Mouse (Mus musculus): ENCODE data around the gene Omd. TPM values are rescaled to one million over a fixed set of nuclear protein-coding genes. Genes with fewer than 3 reads are reported as not detected.

Gene Omd
- polyA plus RNA-seq, 1 experiment from 2014 or later, result 0.24 TPM

GRCm38 (mm10) chr13:49554519-49554918 is 27.7 kb upstream of the Omd start:
- H3K9ac ChIP-seq (ENCODE audit: low read length), result no peak overlapping the region
- no peak overlapping the region for H3K27ac ChIP-seq (ENCODE audit: low read depth, low read length)
- no peak overlapping the region for H3K4me3 ChIP-seq (ENCODE audit: low read depth, low read length)
- ATAC-seq (ENCODE audit: insufficient read depth, low FRiP score, low TSS enrichment), result no peak
- no peaks in the 10 kb centered on the region for H3K27me3 ChIP-seq (ENCODE audit: control insufficient read depth, insufficient read depth, low read length)
- H3K4me2 ChIP-seq (ENCODE audit: low read depth), result no peak overlapping the region
- 83% methylated on average over 5 of the region's 5 CpGs for WGBS
- DNase-seq (ENCODE audit: low spot score), result no peak
- no peaks in the 10 kb centered on the region for H3K36me3 ChIP-seq (ENCODE audit: control insufficient read depth, insufficient read depth, low read length)
- no peaks in the 10 kb centered on the region for H3K9me3 ChIP-seq (ENCODE audit: control insufficient read depth, low read length)
- no peaks in the 10 kb centered on the region for H3K4me1 ChIP-seq (ENCODE audit: control insufficient read depth, insufficient read depth, low read length)

GRCm38 (mm10) chr13:49556203-49556602 is 26.1 kb upstream of the Omd start:
- Histone ChIP-seq H3K4me3 (ENCODE audit: low read depth, low read length) (no peak overlapping the region), H3K9me3 (ENCODE audit: control insufficient read depth, low read length) (no peaks in the 10 kb centered on the region), H3K9ac (ENCODE audit: low read length) (no peak overlapping the region), H3K4me1 (ENCODE audit: control insufficient read depth, insufficient read depth, low read length) (no peaks in the 10 kb centered on the region), H3K27me3 (ENCODE audit: control insufficient read depth, insufficient read depth, low read length) (no peaks in the 10 kb centered on the region), H3K27ac (ENCODE audit: low read depth, low read length) (no peak overlapping the region), H3K4me2 (ENCODE audit: low read depth) (no peak overlapping the region), H3K36me3 (ENCODE audit: control insufficient read depth, insufficient read depth, low read length) (no peaks in the 10 kb centered on the region)
- ATAC-seq (ENCODE audit: insufficient read depth, low FRiP score, low TSS enrichment), result no peak
- no peak for DNase-seq (ENCODE audit: low spot score)
- 94% methylated on average over 1 of the region's 1 CpGs for WGBS

DNA sequence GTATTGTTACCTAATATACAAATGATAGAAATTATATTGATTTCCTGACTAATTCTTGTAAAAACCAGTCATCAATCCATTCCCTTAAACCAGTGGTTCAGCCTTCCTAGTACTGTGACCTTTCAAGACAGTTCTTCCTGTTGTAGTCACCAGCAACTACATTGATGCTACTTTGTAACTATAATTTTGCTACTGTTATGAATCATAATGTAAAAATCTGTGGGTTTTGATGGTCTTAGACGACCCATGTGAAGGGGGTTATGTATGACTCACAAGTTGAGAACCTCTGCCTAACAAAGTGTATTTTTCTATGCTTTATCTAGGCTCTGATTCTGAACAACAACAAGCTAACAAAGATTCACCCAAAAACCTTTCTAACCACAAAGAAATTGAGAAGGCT is 25.3 kb upstream of the Omd start:
- H3K27me3 ChIP-seq (ENCODE audit: control insufficient read depth, insufficient read depth, low read length), result no peaks in the 10 kb centered on the region
- H3K9ac ChIP-seq (ENCODE audit: low read length), result no peak overlapping the region
- no peak overlapping the region for H3K27ac ChIP-seq (ENCODE audit: low read depth, low read length)
- no peaks in the 10 kb centered on the region for H3K9me3 ChIP-seq (ENCODE audit: control insufficient read depth, low read length)
- no peak for ATAC-seq (ENCODE audit: insufficient read depth, low FRiP score, low TSS enrichment)
- whole genome bisulfite sequencing, result 65% methylated on average over 1 of the region's 1 CpGs
- H3K4me3 ChIP-seq (ENCODE audit: low read depth, low read length), result no peak overlapping the region
- H3K4me1 ChIP-seq (ENCODE audit: control insufficient read depth, insufficient read depth, low read length), result no peaks in the 10 kb centered on the region
- H3K36me3 ChIP-seq (ENCODE audit: control insufficient read depth, insufficient read depth, low read length), result no peaks in the 10 kb centered on the region
- DNase-seq (ENCODE audit: low spot score), result no peak
- H3K4me2 ChIP-seq (ENCODE audit: low read depth), result no peak overlapping the region

GRCm38 (mm10) chr13:49559185-49559584 is 23.1 kb upstream of the Omd start:
- Histone ChIP-seq H3K36me3 (ENCODE audit: control insufficient read depth, insufficient read depth, low read length) (no peaks in the 10 kb centered on the region), H3K9me3 (ENCODE audit: control insufficient read depth, low read length) (no peaks in the 10 kb centered on the region), H3K4me2 (ENCODE audit: low read depth) (no peak overlapping the region), H3K27ac (ENCODE audit: low read depth, low read length) (no peak overlapping the region), H3K27me3 (ENCODE audit: control insufficient read depth, insufficient read depth, low read length) (no peaks in the 10 kb centered on the region), H3K9ac (ENCODE audit: low read length) (no peak overlapping the region), H3K4me3 (ENCODE audit: low read depth, low read length) (no peak overlapping the region), H3K4me1 (ENCODE audit: control insufficient read depth, insufficient read depth, low read length) (no peaks in the 10 kb centered on the region)
- 41% methylated on average over 2 of the region's 2 CpGs for WGBS
- ATAC-seq (ENCODE audit: insufficient read depth, low FRiP score, low TSS enrichment) (no peak), DNase-seq (ENCODE audit: low spot score) (no peak)

DNA sequence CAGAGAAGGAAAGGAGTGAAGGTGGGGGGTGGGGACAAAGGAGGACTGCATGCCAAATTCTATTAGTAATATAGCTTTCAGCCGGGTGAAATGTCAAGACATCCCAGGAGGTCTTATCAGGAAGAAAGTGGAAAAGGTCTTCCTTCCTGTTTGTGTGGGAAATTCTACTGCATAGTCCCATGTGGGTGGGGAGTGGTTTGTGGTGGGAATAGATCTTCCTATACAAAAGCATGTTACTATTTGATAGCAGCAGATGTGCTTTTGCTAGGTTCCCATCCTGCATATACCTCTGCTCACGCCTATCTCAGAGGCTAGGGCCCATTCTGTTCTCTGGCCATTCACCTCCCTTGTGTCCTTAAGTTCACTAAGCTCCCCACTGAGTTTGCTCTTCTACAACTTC is 21.4 kb upstream of the Omd start:
- no peaks in the 10 kb centered on the region for H3K27me3 ChIP-seq (ENCODE audit: control insufficient read depth, insufficient read depth, low read length)
- H3K9ac ChIP-seq (ENCODE audit: low read length), result no peak overlapping the region
- H3K9me3 ChIP-seq (ENCODE audit: control insufficient read depth, low read length), result no peaks in the 10 kb centered on the region
- H3K4me1 ChIP-seq (ENCODE audit: control insufficient read depth, insufficient read depth, low read length), result no peaks in the 10 kb centered on the region
- H3K36me3 ChIP-seq (ENCODE audit: control insufficient read depth, insufficient read depth, low read length), result no peaks in the 10 kb centered on the region
- 68% methylated on average over 2 of the region's 2 CpGs for WGBS
- no peak overlapping the region for H3K27ac ChIP-seq (ENCODE audit: low read depth, low read length)
- no peak overlapping the region for H3K4me2 ChIP-seq (ENCODE audit: low read depth)
- no peak for DNase-seq (ENCODE audit: low spot score)
- H3K4me3 ChIP-seq (ENCODE audit: low read depth, low read length), result no peak overlapping the region
- ATAC-seq (ENCODE audit: insufficient read depth, low FRiP score, low TSS enrichment), result no peak

DNA sequence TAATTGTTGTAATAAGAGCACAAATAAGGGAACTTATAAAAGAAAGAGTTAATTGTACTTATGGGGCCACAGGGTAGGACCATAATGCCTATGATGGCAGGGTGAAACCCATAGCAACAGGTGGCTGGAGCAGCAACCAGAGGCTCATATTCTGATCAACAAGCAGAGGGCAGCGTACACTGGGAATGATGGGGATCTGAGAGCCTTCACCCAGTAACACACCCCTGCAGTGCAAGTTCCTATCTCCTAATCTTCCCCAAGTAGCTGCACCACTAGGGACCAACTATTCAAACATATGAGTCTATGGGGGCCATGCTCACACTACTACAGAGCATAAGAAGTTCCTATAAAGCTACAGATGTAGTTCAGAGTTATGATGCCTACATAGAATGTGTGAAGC is 17.9 kb upstream of the Omd start:
- Histone ChIP-seq H3K9ac (ENCODE audit: low read length) (no peak overlapping the region), H3K4me1 (ENCODE audit: control insufficient read depth, insufficient read depth, low read length) (no peaks in the 10 kb centered on the region), H3K4me3 (ENCODE audit: low read depth, low read length) (no peak overlapping the region), H3K9me3 (ENCODE audit: control insufficient read depth, low read length) (no peaks in the 10 kb centered on the region), H3K36me3 (ENCODE audit: control insufficient read depth, insufficient read depth, low read length) (no peaks in the 10 kb centered on the region), H3K4me2 (ENCODE audit: low read depth) (no peak overlapping the region), H3K27me3 (ENCODE audit: control insufficient read depth, insufficient read depth, low read length) (no peaks in the 10 kb centered on the region), H3K27ac (ENCODE audit: low read depth, low read length) (no peak overlapping the region)
- DNase-seq (ENCODE audit: low spot score) (no peak), ATAC-seq (ENCODE audit: insufficient read depth, low FRiP score, low TSS enrichment) (no peak)
- WGBS, result 89% methylated on average over 1 of the region's 1 CpGs

DNA sequence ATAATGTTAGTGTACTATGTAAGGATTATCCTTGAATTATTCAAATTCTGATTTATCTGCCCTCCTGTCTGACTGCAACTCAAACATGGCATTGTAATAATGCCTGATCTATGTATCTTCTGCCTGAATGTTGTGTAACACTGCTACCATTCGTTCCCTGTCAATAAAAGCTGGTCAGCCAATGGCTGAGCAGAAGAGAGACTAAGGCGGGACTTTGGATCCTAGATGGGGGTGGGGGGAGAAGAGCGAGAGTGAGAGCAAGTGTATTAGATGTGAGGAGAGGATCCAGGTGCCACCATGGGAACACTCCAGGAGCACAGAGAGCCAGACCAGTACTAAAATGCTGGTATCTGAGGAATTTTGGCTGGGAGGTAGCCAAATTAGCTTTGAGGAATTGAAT is 11.9 kb upstream of the Omd start:
- H3K27me3 ChIP-seq (ENCODE audit: control insufficient read depth, insufficient read depth, low read length), result no peaks in the 10 kb centered on the region
- no peaks in the 10 kb centered on the region for H3K36me3 ChIP-seq (ENCODE audit: control insufficient read depth, insufficient read depth, low read length)
- H3K4me1 ChIP-seq (ENCODE audit: control insufficient read depth, insufficient read depth, low read length), result no peaks in the 10 kb centered on the region
- 71% methylated on average over 3 of the region's 3 CpGs for WGBS
- no peak overlapping the region for H3K27ac ChIP-seq (ENCODE audit: low read depth, low read length)
- ATAC-seq (ENCODE audit: insufficient read depth, low FRiP score, low TSS enrichment), result no peak
- no peak overlapping the region for H3K4me3 ChIP-seq (ENCODE audit: low read depth, low read length)
- DNase-seq (ENCODE audit: low spot score), result no peak
- no peaks in the 10 kb centered on the region for H3K9me3 ChIP-seq (ENCODE audit: control insufficient read depth, low read length)
- no peak overlapping the region for H3K9ac ChIP-seq (ENCODE audit: low read length)
- H3K4me2 ChIP-seq (ENCODE audit: low read depth), result no peak overlapping the region

- Histone ChIP-seq H3K4me2 (ENCODE audit: low read depth) (no peak overlapping the region), H3K36me3 (ENCODE audit: control insufficient read depth, insufficient read depth, low read length) (no peaks in the 10 kb centered on the region), H3K27me3 (ENCODE audit: control insufficient read depth, insufficient read depth, low read length) (no peaks in the 10 kb centered on the region), H3K27ac (ENCODE audit: low read depth, low read length) (no peak overlapping the region), H3K9me3 (ENCODE audit: control insufficient read depth, low read length) (no peaks in the 10 kb centered on the region), H3K4me1 (ENCODE audit: control insufficient read depth, insufficient read depth, low read length) (no peaks in the 10 kb centered on the region), H3K4me3 (ENCODE audit: low read depth, low read length) (no peak overlapping the region), H3K9ac (ENCODE audit: low read length) (no peak overlapping the region)
- WGBS, result 88% methylated on average over 2 of the region's 2 CpGs
- DNase-seq (ENCODE audit: low spot score), result no peak
- ATAC-seq (ENCODE audit: insufficient read depth, low FRiP score, low TSS enrichment), result no peak
Measured at GRCm38 (mm10) chr13:49571418-49571817, 10.8 kb upstream of the Omd start.

DNA sequence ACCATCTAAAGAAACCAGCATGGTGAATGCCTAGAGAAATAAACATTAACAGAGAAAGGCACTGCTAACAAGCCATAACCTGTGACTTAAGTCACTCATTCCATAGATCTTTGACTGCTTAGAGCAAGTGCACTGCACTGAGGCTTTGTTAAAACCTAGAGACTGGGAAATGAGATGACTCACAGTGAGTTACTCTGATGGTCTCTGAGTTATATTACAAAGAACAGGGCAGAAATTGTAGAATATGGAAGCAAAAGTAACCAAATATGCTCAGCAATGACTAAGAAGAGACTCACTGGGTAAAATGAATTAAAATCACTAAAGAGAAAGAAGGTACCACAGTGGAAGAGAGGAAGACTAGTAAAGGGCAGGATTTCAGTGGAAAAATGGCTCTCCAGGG is 1.6 kb downstream of the Omd start:
- Histone ChIP-seq H3K9ac (ENCODE audit: low read length) (no peak overlapping the region), H3K4me2 (ENCODE audit: low read depth) (no peak overlapping the region), H3K27ac (ENCODE audit: low read depth, low read length) (no peak overlapping the region), H3K27me3 (ENCODE audit: control insufficient read depth, insufficient read depth, low read length) (no peaks in the 10 kb centered on the region), H3K36me3 (ENCODE audit: control insufficient read depth, insufficient read depth, low read length) (no peaks in the 10 kb centered on the region), H3K4me3 (ENCODE audit: low read depth, low read length) (no peak overlapping the region), H3K4me1 (ENCODE audit: control insufficient read depth, insufficient read depth, low read length) (no peaks in the 10 kb centered on the region), H3K9me3 (ENCODE audit: control insufficient read depth, low read length) (no peaks in the 10 kb centered on the region)
- ATAC-seq (ENCODE audit: insufficient read depth, low FRiP score, low TSS enrichment), result no peak
- DNase-seq (ENCODE audit: low spot score), result no peak
